Mouse (Mus musculus) kidney, embryonic 15.5 days (tissue): Measurements from ENCODE around the gene Ltb. TPM values are rescaled to one million over a fixed set of nuclear protein-coding genes. Genes with fewer than 3 reads are reported as not detected.

ENCODE experiments used
- ATAC-seq: fragments of 200-750 bp; cut with Nextera tagmentation; replicated peaks from 2 replicates; pipeline ENCODE4 v1.8.0; 2017; ENCODE audit warnings: moderate TSS enrichment; ENCODE audit not compliant: low FRiP score
- H3K27ac ChIP-seq: fragments of 300-500 bp; sonication (generic); 2 replicates; pipeline ENCODE4 v1.5.1; 2015; ENCODE audit warnings: mild to moderate bottlenecking, inconsistent platforms
- H3K27me3 ChIP-seq: fragments of 300-500 bp; sonication (generic); 2 replicates; pipeline ENCODE4 v1.6.1; 2015; ENCODE audit warnings: inconsistent platforms
- H3K36me3 ChIP-seq: fragments of 300-500 bp; sonication (generic); 2 replicates; pipeline ENCODE4 v1.6.1; 2015; ENCODE audit warnings: inconsistent platforms
- H3K4me1 ChIP-seq: fragments of 300-500 bp; sonication (generic); 2 replicates; pipeline ENCODE4 v1.6.1; 2015; ENCODE audit warnings: inconsistent platforms
- H3K4me2 ChIP-seq: fragments of 300-500 bp; sonication (generic); 2 replicates; pipeline ENCODE4 v1.6.1; 2015; ENCODE audit warnings: moderate library complexity, mild to moderate bottlenecking, inconsistent platforms
- H3K4me3 ChIP-seq: fragments of 300-500 bp; sonication (generic); replicated peaks from 2 replicates; pipeline ENCODE4 v1.5.1; 2015; ENCODE audit warnings: mild to moderate bottlenecking, inconsistent platforms
- H3K9ac ChIP-seq: fragments of 300-500 bp; sonication (generic); 2 replicates; pipeline ENCODE4 v1.6.1; 2015; ENCODE audit warnings: mild to moderate bottlenecking, inconsistent platforms
- H3K9me3 ChIP-seq: fragments of 300-500 bp; sonication (generic); replicated peaks from 2 replicates; pipeline ENCODE4 v1.6.1; 2016; ENCODE audit warnings: inconsistent platforms
- WGBS: fragments of 180-500 bp; shearing (Covaris S2); methylation state at CpG from one replicate; pipeline ENCODE4 v1.1.7; 2015; ENCODE audit warnings: mixed read lengths; 5-methylcytosine and 5-hydroxymethylcytosine counted together
- polyA plus RNA-seq: library from polyadenylated mRNA; unstranded; fragments of >200 nt; fragmentation: Nextera tagmentation; extraction: Ambion mirVana; gene quantifications from 2 replicates; pipeline ENCODE4 v1.2.1, GENCODE M21; 2015

Ltb gene
- polyA plus RNA-seq, 1 experiment from 2014 or later: 0.53 TPM

DNA sequence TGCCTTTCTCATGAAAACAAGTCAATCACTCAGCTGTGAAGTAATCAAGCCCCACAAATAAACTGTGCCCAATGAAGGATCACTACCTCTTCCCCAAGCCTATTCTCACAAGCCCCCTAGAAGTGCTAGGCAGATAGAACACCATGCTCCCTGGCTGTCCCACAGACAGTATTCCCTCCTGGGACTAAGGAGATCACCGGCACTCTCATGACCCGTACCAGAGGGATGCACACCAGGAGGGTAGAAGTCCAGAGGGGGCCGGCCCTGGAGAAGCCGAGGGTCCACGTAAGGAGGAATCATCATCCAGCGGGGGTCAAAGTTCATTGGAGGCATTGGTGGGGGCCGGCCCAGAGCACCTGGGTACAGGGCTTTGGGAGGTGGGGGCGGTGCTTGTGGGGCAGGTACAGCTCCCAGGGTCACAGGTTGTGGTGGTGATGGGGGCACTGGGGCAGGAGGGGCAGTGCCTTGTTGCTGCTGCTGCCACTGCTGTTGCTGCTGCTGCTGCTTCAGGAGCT, 36.5 kb upstream of the Ltb start:
- Histone ChIP-seq H3K27me3 (no peaks in the 10 kb centered on the region), H3K4me3 (no peak overlapping the region), H3K4me2 (no peak overlapping the region), H3K9ac (no peak overlapping the region), H3K4me1 (peaks cover 14% of the 10 kb centered on the region), H3K9me3 (no peaks in the 10 kb centered on the region), H3K27ac (no peak overlapping the region), H3K36me3 (peaks cover 100% of the 10 kb centered on the region)
- 0 out of 2 replicates have a peak, but pooled peaks have one; percentile 24 for ATAC-seq
- WGBS: 83% methylated on average over 8 of the region's 8 CpGs

DNA sequence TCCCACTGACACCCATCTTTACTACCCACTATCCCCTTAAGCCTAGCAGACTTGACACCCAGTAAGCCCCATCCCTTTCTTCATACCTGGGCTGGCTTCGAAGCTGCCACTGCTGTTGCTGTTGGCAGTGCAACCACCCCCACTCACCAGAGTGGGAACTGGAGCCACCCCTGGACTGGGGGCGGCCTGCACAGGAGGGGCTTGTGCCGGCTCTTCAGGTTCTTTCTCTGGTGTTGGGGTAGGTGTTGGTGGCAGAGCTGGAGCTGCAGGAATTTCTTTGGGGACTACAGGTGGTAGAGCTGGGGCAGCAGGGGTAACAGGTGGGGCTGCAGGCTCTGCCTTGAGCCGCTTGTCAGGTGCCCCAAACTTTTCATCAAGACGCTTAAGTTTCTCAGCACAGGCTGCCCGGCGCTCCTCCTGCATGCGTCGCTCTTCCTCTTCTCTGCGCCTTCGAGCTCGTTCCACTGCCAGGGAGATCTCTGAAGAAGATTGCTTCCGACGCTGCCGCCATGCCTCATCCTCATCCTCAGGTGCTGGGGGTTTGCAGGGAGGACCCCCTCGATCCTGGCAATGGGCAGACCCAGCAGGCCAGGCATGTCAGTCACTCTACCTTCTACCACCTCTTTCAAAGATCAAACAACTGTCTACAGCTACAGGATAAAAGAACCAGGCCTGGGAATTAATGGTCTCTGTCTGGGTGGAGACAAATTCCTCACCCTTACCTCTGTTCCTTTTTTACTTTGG, 35.2 kb upstream of the Ltb start:
- H3K36me3 ChIP-seq: peaks cover 87% of the 10 kb centered on the region
- H3K9ac ChIP-seq: no peak overlapping the region
- peaks cover 21% of the 10 kb centered on the region for H3K4me1 ChIP-seq
- 91% methylated on average over 16 of the region's 16 CpGs for WGBS
- no peak for ATAC-seq
- no peak overlapping the region for H3K4me3 ChIP-seq
- H3K27me3 ChIP-seq: no peaks in the 10 kb centered on the region
- no peaks in the 10 kb centered on the region for H3K9me3 ChIP-seq
- H3K4me2 ChIP-seq: no peak overlapping the region
- no peak overlapping the region for H3K27ac ChIP-seq

DNA sequence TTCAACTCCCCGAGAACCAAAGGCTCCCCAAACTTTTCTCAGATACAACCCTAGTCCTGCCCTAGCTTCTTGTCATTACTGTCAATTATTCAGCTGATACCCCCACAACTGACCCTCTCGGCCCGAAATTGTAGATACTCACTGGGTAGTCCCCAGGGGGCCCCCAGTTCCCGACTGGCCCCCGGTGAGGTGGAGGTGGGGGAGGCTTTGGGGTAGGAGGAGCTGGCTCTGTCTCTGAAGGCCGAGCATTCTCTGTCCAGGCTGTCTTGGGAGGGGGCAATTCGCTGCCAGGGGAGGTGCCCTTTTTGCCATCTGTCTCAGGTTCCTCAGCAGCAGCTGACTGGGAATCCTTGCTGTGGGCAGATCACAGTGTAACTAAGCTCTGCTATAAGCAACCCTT, 34.6 kb upstream of the Ltb start:
- no peak overlapping the region for H3K4me2 ChIP-seq
- peaks cover 81% of the 10 kb centered on the region for H3K36me3 ChIP-seq
- no peaks in the 10 kb centered on the region for H3K27me3 ChIP-seq
- peaks cover 21% of the 10 kb centered on the region for H3K4me1 ChIP-seq
- 82% methylated on average over 7 of the region's 7 CpGs for WGBS
- no peaks in the 10 kb centered on the region for H3K9me3 ChIP-seq
- no peak overlapping the region for H3K4me3 ChIP-seq
- no peak overlapping the region for H3K9ac ChIP-seq
- no peak overlapping the region for H3K27ac ChIP-seq
- ATAC-seq: no peak

DNA sequence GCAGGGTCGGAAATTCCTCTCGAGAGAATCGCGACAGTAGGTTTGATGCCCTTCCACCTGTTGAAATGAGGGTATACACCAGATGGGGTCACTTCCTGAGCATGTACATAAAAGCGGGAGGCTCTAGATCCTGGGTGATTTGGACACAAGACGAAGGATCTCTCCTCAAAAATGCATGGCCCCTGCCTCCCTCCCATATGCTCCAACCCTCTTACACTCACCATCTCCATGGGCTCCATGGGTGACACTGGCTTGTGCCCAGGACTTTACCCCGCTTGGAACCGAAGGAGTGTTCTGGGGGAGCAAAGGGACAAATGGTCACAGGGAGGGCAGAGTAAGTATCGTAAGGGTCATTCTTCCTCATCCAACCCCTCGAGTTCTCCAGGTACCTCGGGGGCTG, 32.8 kb upstream of the Ltb start:
- H3K4me3 ChIP-seq: peak overlapping the region; percentile 84; the same call in 1 of the 2 replicates

DNA sequence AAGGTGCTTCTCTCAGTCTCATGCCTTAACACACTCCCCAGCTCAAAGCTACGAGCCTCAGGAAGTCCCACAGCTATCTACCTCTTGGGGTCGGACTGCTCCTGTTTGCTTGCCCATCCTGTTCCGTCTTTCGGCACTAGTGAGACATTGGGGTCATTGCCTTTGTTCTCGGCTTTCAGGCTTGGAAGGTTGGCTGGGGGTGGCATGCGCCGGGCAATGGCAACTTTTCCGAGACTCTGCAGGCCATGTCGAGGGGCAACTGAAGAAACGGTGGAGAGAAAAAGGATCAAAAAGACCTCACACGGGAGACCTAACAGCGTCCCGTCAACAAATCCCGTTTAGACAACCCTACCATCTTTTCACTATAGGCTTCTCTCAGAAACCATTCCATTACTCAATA, 32.1 kb upstream of the Ltb start:
- Histone ChIP-seq H3K9ac (peak overlapping the region; percentile 99), H3K27me3 (no peaks in the 10 kb centered on the region), H3K4me1 (peaks cover 32% of the 10 kb centered on the region), H3K36me3 (peaks cover 56% of the 10 kb centered on the region), H3K4me2 (peak overlapping the region; percentile 89), H3K4me3 (peak overlapping the region; percentile 84), H3K9me3 (no peaks in the 10 kb centered on the region), H3K27ac (no peak overlapping the region)
- ATAC-seq: no peak
- 58% methylated on average over 14 of the region's 14 CpGs for WGBS

More for the DNA sequence above, 32.8 kb upstream of the Ltb start:
- Histone ChIP-seq H3K4me2 (peak overlapping the region; percentile 89; the same call in 1 of the 2 replicates), H3K9ac (no peak overlapping the region), H3K36me3 (peaks cover 63% of the 10 kb centered on the region), H3K4me1 (peaks cover 30% of the 10 kb centered on the region), H3K27ac (no peak overlapping the region), H3K9me3 (no peaks in the 10 kb centered on the region), H3K27me3 (no peaks in the 10 kb centered on the region)
- 76% methylated on average over 11 of the region's 11 CpGs for WGBS
- ATAC-seq: no peak

DNA sequence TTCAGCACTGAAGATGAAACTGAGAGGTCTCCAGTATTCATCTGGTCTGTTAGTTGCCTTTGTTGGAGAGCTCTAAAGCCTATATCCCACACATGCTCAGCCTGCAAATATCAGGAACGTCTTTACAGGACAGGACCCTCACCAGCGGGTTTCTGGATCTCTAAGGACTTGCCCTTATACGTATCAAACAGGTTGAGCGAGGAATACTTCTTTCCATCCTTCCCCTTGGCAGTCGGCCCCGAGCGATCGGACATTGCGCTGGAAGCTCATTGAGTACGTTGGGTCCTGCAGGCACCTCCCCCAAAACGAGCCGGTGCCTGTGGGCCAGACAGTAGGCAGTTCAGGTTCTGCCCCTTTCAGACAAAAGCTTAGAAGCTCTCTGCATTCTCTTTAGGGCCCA, 31.5 kb upstream of the Ltb start:
- H3K9me3 ChIP-seq: no peaks in the 10 kb centered on the region
- peaks cover 32% of the 10 kb centered on the region for H3K4me1 ChIP-seq
- 0 out of 2 replicates have a peak overlapping the region, but pooled peaks have one; percentile 2 for H3K27ac ChIP-seq
- peak overlapping the region; percentile 89 for H3K4me2 ChIP-seq
- no peak for ATAC-seq
- WGBS: 28% methylated on average over 12 of the region's 12 CpGs
- peak overlapping the region; percentile 99 for H3K9ac ChIP-seq
- H3K27me3 ChIP-seq: no peaks in the 10 kb centered on the region
- peaks cover 50% of the 10 kb centered on the region for H3K36me3 ChIP-seq
- H3K4me3 ChIP-seq: peak overlapping the region; percentile 84

DNA sequence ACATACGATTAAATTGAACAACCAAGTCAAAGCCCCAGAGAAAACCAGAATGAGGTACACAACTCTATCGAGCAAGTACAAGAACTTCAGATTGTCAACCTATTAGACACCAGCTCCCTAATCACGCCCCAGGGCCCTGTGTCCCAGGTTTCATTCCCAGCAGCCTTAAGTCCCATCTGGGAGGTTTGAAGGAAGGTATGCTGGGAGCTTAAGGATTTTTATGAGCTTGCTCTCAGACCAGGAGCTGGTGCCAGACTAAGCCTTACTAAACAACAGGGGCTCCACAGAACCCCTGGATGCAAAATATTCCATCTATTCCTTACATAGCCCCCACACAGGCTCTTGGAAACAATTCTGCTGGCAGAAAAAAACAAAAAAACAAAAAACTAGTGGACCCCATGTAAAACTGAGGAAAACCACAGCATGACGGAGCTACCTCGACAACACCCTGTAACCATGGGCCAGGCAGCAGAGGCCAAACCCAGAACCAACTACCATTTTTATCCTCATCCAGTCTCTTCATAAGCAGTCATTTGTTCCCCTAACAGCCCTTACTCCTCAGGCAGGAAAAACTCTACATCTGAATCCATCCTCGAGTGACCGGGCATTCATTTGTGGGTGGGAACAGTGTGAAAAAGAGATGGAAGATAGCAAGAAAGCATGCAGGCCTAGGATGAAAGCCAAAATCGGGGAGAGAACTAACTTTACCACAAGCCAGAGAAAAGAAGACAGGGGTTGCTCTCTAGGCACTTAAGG, 30.7 kb upstream of the Ltb start:
- H3K4me1 ChIP-seq: peaks cover 32% of the 10 kb centered on the region
- no peak for ATAC-seq
- H3K4me2 ChIP-seq: peak overlapping the region; percentile 89
- peaks cover 42% of the 10 kb centered on the region for H3K36me3 ChIP-seq
- H3K27me3 ChIP-seq: no peaks in the 10 kb centered on the region
- H3K9ac ChIP-seq: peak overlapping the region; percentile 99
- WGBS: 8% methylated on average over 8 of the region's 8 CpGs
- H3K27ac ChIP-seq: peak overlapping the region; percentile 99
- no peaks in the 10 kb centered on the region for H3K9me3 ChIP-seq
- H3K4me3 ChIP-seq: peak overlapping the region; percentile 84

DNA sequence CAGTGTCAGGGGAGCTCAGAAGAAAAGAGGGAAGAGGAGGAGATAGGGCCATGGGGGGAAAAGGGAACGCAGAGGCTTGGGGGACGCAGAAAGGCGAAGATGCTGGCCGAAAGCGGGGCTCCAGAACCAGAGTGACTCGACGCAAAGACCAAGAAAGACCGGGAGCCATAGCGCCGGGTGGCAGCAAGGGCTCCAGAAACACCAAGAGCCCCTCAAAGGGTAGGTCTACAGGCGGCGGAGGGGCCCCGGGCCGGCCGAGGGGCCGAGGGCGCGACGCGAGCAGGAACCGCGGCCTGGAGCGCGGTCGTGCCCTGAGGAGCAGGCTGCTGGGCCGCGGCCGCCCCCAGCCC, 30.0 kb upstream of the Ltb start:
- H3K9ac ChIP-seq: peak overlapping the region; percentile 99
- H3K4me3 ChIP-seq: peak overlapping the region; percentile 84
- no peaks in the 10 kb centered on the region for H3K27me3 ChIP-seq
- ATAC-seq: no peak
- peak overlapping the region; percentile 89 for H3K4me2 ChIP-seq
- no peaks in the 10 kb centered on the region for H3K9me3 ChIP-seq
- peak overlapping the region; percentile 99 for H3K27ac ChIP-seq
- peaks cover 36% of the 10 kb centered on the region for H3K36me3 ChIP-seq
- WGBS: 0% methylated on average over 26 of the region's 28 CpGs
- peaks cover 34% of the 10 kb centered on the region for H3K4me1 ChIP-seq

DNA sequence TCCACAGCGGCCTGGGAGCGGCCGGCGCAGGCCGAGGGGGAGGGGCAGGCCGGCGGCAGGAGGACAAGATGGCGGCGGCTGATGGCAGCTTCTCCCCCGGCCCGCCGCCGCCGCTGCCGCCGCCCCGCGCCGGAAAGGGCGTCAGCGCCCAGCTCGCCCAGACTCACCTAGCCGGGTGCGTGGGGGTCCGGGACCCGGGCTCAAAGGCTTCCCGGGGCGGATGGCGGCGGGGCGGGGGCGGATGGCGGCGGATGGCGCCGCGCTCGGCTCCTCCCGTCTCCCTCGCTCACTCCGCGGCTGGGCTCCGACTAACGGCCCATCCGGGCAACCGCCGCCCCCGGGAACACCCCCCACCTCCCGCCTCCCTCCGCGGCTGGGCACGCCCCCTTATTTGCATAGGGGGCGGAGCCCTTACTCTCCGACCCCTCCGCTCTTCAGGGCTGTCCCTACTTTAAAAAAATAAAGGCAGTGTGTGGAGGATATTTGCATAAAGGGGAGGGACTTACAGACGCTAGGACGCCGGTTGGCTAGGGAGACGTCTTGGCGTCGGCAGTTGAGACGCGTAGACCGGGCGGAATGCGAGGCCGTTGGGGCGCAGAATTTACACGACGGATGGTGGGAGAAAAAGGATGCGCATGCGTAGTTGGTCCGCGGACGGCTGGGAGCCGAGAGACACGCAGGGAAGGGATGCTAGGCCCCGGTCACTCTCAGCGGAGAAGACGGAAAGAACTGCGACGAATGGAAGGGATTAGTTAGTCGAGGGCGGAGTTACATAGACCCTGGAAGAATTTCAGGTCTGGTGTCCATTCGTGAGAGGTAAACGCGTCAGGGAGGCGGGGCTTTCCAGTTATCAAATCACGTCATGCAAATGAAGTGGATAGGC, 29.4 kb upstream of the Ltb start, which contains the start of gene Prrc2a:
Gene Prrc2a (minus strand): TSS at position 330 of the 883 bp plus-strand sequence.
- peaks cover 29% of the 10 kb centered on the region for H3K36me3 ChIP-seq
- H3K4me1 ChIP-seq: peaks cover 34% of the 10 kb centered on the region
- H3K4me2 ChIP-seq: peak within 1 kb of the TSS; percentile 89
- peak; percentile 96 for ATAC-seq
- 1% methylated on average over 59 of the region's 89 CpGs for WGBS
- H3K9me3 ChIP-seq: no peaks in the 10 kb centered on the region
- peak within 1 kb of the TSS; percentile 84 for H3K4me3 ChIP-seq
- no peaks in the 10 kb centered on the region for H3K27me3 ChIP-seq
- H3K27ac ChIP-seq: peak within 1 kb of the TSS; percentile 99
- H3K9ac ChIP-seq: peak within 1 kb of the TSS; percentile 99

DNA sequence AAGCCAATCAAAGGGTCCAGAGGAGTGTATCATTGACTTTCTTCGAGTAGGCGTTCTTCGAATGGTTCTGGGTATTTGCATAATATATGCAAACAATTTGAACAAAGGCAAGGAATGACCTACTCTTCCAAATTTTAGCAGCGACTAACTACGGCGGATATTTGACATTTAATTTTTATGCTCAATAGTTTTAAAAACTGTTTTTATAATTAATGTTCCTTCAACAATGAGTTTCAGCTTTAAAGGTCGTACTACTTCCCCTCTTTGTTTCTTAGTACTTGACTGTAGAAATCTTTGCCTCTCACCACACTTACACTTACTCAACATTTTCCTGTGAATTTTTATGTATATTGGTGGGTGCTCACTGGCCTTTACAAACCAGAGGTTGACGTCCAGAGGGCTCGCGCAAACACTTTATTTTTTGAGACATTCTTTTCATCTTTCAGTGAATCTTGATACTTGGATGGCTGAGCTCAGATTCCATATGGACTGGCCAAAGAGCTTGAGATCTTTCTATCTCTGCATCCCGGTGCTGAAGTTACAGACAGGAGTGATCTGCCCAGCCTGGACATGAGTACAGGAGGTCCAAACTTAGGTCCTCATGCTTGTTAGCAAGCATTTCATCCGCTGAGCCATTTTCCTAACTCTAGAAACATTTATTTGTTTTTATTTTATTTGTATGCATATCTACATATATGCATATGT, 28.6 kb upstream of the Ltb start:
- peak; percentile 90; the same call in 1 of the 2 replicates for ATAC-seq
- Histone ChIP-seq H3K27ac (peak overlapping the region; percentile 99), H3K9ac (peak overlapping the region; percentile 44), H3K4me3 (peak overlapping the region; percentile 84), H3K4me1 (peaks cover 34% of the 10 kb centered on the region), H3K27me3 (no peaks in the 10 kb centered on the region), H3K9me3 (no peaks in the 10 kb centered on the region), H3K4me2 (peak overlapping the region; percentile 89), H3K36me3 (peaks cover 21% of the 10 kb centered on the region)
- WGBS: 21% methylated on average over 12 of the region's 12 CpGs
